Comparison of ENCODE assay signal across 31 mouse cellular contexts in the genomic region with DNA sequence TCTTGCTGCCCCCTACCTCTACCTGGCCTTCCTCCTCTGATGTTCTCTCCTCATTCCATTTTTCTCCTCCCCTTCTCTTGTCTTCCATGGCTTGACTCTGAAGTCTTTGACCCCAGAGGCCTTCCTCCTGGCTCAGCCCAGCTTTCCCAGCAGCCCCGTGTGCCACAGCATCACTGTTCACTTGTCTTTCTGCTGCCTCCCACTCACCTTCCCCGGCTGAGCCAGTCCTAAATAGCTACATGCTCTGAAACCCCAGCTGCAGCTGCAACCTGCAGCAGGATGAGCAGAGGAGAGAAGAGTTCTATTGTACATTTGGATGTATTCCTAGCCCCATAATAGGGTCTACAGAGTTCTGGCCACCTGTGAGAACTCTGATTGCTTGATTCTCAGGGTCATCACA. TPM values are rescaled to one million over a fixed set of nuclear protein-coding genes. Genes with fewer than 3 reads are reported as not detected.
DNase-seq lines count a peak whose midpoint lies in the region; ATAC-seq and TF ChIP-seq lines count a peak whose summit lies in the region.
"Had no signal": no experiment of that assay in that cellular context is flagged by ENCODE, and none has a peak within 500 bp of the region (broad histone marks: within the 10 kb centered on the region; RNA-seq: fewer than 3 reads in every experiment).

No protein-coding gene starts in this region.

- intact Hi-C loops in left cerebral cortex, adult 2 months (cut with DNase I) = no loop called here
- intact Hi-C loops in heart, postnatal 25 days (cut with DNase I) = no loop called here

- no peak overlapping the region for H3K9ac ChIP-seq in liver, postnatal 0 days (replicated peaks)
- no peak overlapping the region for H3K9ac ChIP-seq in liver, embryonic 11.5 days (ENCODE audit: low read depth, low read length)
- H3K9ac ChIP-seq: embryonic facial prominence, embryonic 13.5 days; forebrain, embryonic 15.5 days; intestine, embryonic 15.5 days; limb, embryonic 13.5 days; liver, embryonic 14.5 days; lung, embryonic 15.5 days had no signal

- no peaks in the 10 kb centered on the region for H3K27me3 ChIP-seq in liver, postnatal 0 days (ENCODE audit: insufficient read depth, low read length)
- 0 out of 2 replicates have a peak, but pooled peaks cover 3% of the 10 kb centered on the region for H3K27me3 ChIP-seq in liver, embryonic 11.5 days (replicated peaks; ENCODE audit: control insufficient read depth, insufficient read depth, low read length)
- H3K27me3 ChIP-seq: embryonic facial prominence, embryonic 13.5 days; forebrain, embryonic 15.5 days; intestine, embryonic 15.5 days; limb, embryonic 13.5 days; lung, embryonic 15.5 days; Patski had no signal

- H3K9me3 ChIP-seq in liver, postnatal 0 days (ENCODE audit: low read length) = no peaks in the 10 kb centered on the region
- no peaks in the 10 kb centered on the region for H3K9me3 ChIP-seq in liver, embryonic 11.5 days (ENCODE audit: control insufficient read depth, low read length)
- H3K9me3 ChIP-seq: embryonic facial prominence, embryonic 13.5 days; forebrain, embryonic 10.5 days; forebrain, embryonic 15.5 days; G1E; intestine, embryonic 15.5 days; limb, embryonic 13.5 days; lung, embryonic 15.5 days had no signal

- H3K27ac ChIP-seq in liver, postnatal 0 days (ENCODE audit: low read depth) = peak overlapping the region; percentile 70
- H3K27ac ChIP-seq in liver, embryonic 11.5 days (ENCODE audit: low read depth, low read length) = no peak overlapping the region
- peak overlapping the region; percentile 45 for H3K27ac ChIP-seq in left cerebral cortex, adult 2 months
- H3K27ac ChIP-seq: embryonic facial prominence, embryonic 13.5 days; forebrain, embryonic 10.5 days; forebrain, embryonic 15.5 days; intestine, embryonic 15.5 days; limb, embryonic 13.5 days; liver, embryonic 14.5 days; lung, embryonic 15.5 days had no signal

- H3K36me3 ChIP-seq in liver, postnatal 0 days (replicated peaks; ENCODE audit: insufficient read depth, low read length) = no peaks in the 10 kb centered on the region
- H3K36me3 ChIP-seq in liver, embryonic 11.5 days (ENCODE audit: control insufficient read depth, insufficient read depth, low read length) = no peaks in the 10 kb centered on the region
- H3K36me3 ChIP-seq: embryonic facial prominence, embryonic 13.5 days; forebrain, embryonic 10.5 days; forebrain, embryonic 15.5 days; G1E; intestine, embryonic 15.5 days; limb, embryonic 13.5 days; lung, embryonic 15.5 days had no signal

- TF ChIP-seq EP300 in liver, postnatal 0 days (IDR thresholded peaks at IDR 0.05; ENCODE audit: low read depth) = no peak

- peak; percentile 41 to 60 for DNase-seq in frontal cortex, postnatal 36 days (ENCODE audit: low spot score in 2 of 2)
- no peak for DNase-seq in frontal cortex, postnatal 14 days (ENCODE audit: low spot score in 2 of 2)
- DNase-seq in liver, postnatal 0 days = no peak
- DNase-seq in liver, embryonic 11.5 days (ENCODE audit: low spot score) = no peak
- peak; percentile 32 to 51 for DNase-seq in left cerebral cortex, adult 2 months (ENCODE audit: extremely low spot score in 1 of 2, low spot score in 2 of 2)
- peak; percentile 38 to 39 for DNase-seq in right cerebral cortex, postnatal 10 days (ENCODE audit: low spot score in 2 of 2)
- no peak for DNase-seq in heart, postnatal 25 days (ENCODE audit: low spot score)
- no peak for DNase-seq in lung, adult 2 months
- DNase-seq: adrenal gland, postnatal 14 days; cerebellum, adult 18-20 months; cerebellum, postnatal 10 days; gastrocnemius, postnatal 14 days; heart, postnatal 14 days; kidney, adult 2 months; kidney, postnatal 36 days; layer of hippocampus, postnatal 36 days; retina, postnatal 1 day; spleen, adult 18-20 months; thymus, adult 2 months; thymus, postnatal 36 days had no signal

- H3K4me1 ChIP-seq in liver, postnatal 0 days (ENCODE audit: insufficient read depth) = peaks cover 6% of the 10 kb centered on the region
- H3K4me1 ChIP-seq in liver, embryonic 11.5 days (replicated peaks; ENCODE audit: control insufficient read depth, insufficient read depth, low read length) = no peaks in the 10 kb centered on the region
- H3K4me1 ChIP-seq in lung, adult 2 months (ENCODE audit: control insufficient read depth, insufficient read depth, low read length) = no peaks in the 10 kb centered on the region
- H3K4me1 ChIP-seq: forebrain, embryonic 10.5 days; forebrain, embryonic 15.5 days; intestine, embryonic 15.5 days; limb, embryonic 13.5 days; lung, embryonic 15.5 days had no signal

- no peak for ATAC-seq in liver, postnatal 0 days
- no peak for ATAC-seq in liver, embryonic 11.5 days (replicated peaks; ENCODE audit: low FRiP score)
- ATAC-seq: forebrain, embryonic 15.5 days; hindbrain, embryonic 16.5 days; intestine, embryonic 15.5 days; Patski had no signal

- no peak overlapping the region for H3K4me2 ChIP-seq in liver, postnatal 0 days (ENCODE audit: low read depth, low read length)
- no peak overlapping the region for H3K4me2 ChIP-seq in liver, embryonic 11.5 days
- H3K4me2 ChIP-seq: embryonic facial prominence, embryonic 13.5 days; forebrain, embryonic 15.5 days; intestine, embryonic 15.5 days; limb, embryonic 13.5 days; lung, embryonic 15.5 days; midbrain, embryonic 11.5 days had no signal

- WGBS in liver, postnatal 0 days (ENCODE audit: insufficient replicate concordance) = 66% methylated on average over 2 of the region's 2 CpGs
- WGBS in liver, embryonic 11.5 days = 66% methylated on average over 2 of the region's 2 CpGs
- 67% methylated on average over 2 of the region's 2 CpGs for WGBS in lung, adult 2 months

- TF ChIP-seq CTCF in liver, postnatal 0 days (IDR thresholded peaks at IDR 0.05; ENCODE audit: low read depth) = no peak
- TF ChIP-seq CTCF in left cerebral cortex, adult 2 months (IDR thresholded peaks at IDR 0.05) = no peak
- no peak for TF ChIP-seq CTCF in lung, adult 2 months (IDR thresholded peaks at IDR 0.05; ENCODE audit: insufficient read depth, low read length)

- H3K4me3 ChIP-seq in liver, postnatal 0 days (ENCODE audit: low read depth, low read length) = no peak overlapping the region
- H3K4me3 ChIP-seq in liver, embryonic 11.5 days (ENCODE audit: low read depth, low read length) = no peak overlapping the region
- H3K4me3 ChIP-seq in left cerebral cortex, adult 2 months = no peak overlapping the region
- H3K4me3 ChIP-seq in lung, adult 2 months (replicated peaks; ENCODE audit: extremely low read depth, low read depth, low read length) = no peak overlapping the region
- H3K4me3 ChIP-seq: embryonic facial prominence, embryonic 13.5 days; forebrain, embryonic 10.5 days; forebrain, embryonic 15.5 days; intestine, embryonic 15.5 days; limb, embryonic 13.5 days; lung, embryonic 15.5 days had no signal

- TF ChIP-seq POLR2A in lung, adult 2 months (IDR thresholded peaks at IDR 0.05; ENCODE audit: borderline replicate concordance, extremely low read depth, low read depth, low read length) = no peak

RNA-seq across cellular contexts. Expression of gene Lrfn4, which starts 28.0 kb away (rescaled TPM):
- 0.15 and 0.21 TPM in 2 replicates for polyA plus RNA-seq in liver, postnatal 0 days (2015; fragmentation: Nextera tagmentation; extraction: Ambion mirVana)
- polyA plus RNA-seq in liver, embryonic 11.5 days (2014; fragmentation: Nextera tagmentation; extraction: Ambion mirVana) = 2.2 and 3.3 TPM in 2 replicates
- 10 to 100 TPM; 41.2 to 44.9 TPM for total RNA-seq in left cerebral cortex, adult 2 months (2021)
- total RNA-seq in heart, postnatal 25 days (2021) = 10 to 100 TPM in 1 of 2 experiments, 1 to 10 TPM in 1; 9.5 to 10.5 TPM
- 24.6 and 28.8 TPM in 2 replicates for polyA plus RNA-seq in lung, adult 2 months (2012; rRNA removed)

RNA-seq across cellular contexts. Expression of gene Rce1, which starts 38.0 kb away (rescaled TPM):
- polyA plus RNA-seq in liver, postnatal 0 days (2015; fragmentation: Nextera tagmentation; extraction: Ambion mirVana) = 16.6 and 17.3 TPM in 2 replicates
- 52.5 and 52.9 TPM in 2 replicates for polyA plus RNA-seq in liver, embryonic 11.5 days (2014; fragmentation: Nextera tagmentation; extraction: Ambion mirVana)
- 10 to 100 TPM; 26.4 to 30.6 TPM for total RNA-seq in left cerebral cortex, adult 2 months (2021)
- 10 to 100 TPM; 10.9 to 11.1 TPM for total RNA-seq in heart, postnatal 25 days (2021)
- polyA plus RNA-seq in lung, adult 2 months (2012; rRNA removed) = 86.2 and 98.0 TPM in 2 replicates

Comparison
In these comparisons a context has a peak if more than half of its experiments do, and no peak if none do; other contexts are left out.
1. DNase-seq: peak in frontal cortex, postnatal 36 days (2 of 2), left cerebral cortex, adult 2 months (2 of 2) and right cerebral cortex, postnatal 10 days (2 of 2); none in frontal cortex, postnatal 14 days (0 of 2), liver, postnatal 0 days (single experiment), liver, embryonic 11.5 days (single experiment), heart, postnatal 25 days (single experiment) and lung, adult 2 months (single experiment).